Mouse (Mus musculus): Measurements from ENCODE around the gene Abhd14a. TPM values are rescaled to one million over a fixed set of nuclear protein-coding genes. Genes with fewer than 3 reads are reported as not detected.

Gene Abhd14a
- polyA plus RNA-seq, 1 experiment, result 197 TPM

DNA sequence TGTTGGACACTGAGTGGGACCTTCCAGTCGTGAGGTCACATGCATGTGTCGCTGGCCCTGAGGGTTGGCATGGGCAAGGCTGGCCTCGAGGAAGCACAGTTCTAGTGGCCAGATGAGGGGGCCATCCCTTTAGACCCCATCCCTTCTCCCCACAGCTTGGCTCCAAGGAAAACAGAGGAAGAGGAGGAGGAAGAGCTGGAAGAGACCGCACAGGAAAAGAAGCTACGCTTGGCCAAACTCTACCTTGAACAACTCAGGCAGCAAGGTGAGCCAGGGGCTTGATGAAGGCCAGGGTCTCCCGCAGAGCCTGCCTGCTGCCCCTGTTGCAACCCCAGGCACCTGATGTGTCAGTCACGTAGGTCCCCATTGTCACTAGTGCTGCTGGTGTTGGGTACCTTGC lies 33.1 kb upstream of the Abhd14a start:
- Histone ChIP-seq H3K27ac (ENCODE audit: control insufficient read depth, insufficient read depth, low read depth, low read length) (no peak overlapping the region), H3K4me3 (ENCODE audit: control insufficient read depth, low read depth, low read length) (no peak overlapping the region), H3K27me3 (ENCODE audit: control insufficient read depth, insufficient read depth, low read length) (no peaks in the 10 kb centered on the region), H3K36me3 (ENCODE audit: control insufficient read depth, insufficient read depth, low read length) (no peaks in the 10 kb centered on the region), H3K4me1 (ENCODE audit: control insufficient read depth, insufficient read depth, low read length) (peaks cover 16% of the 10 kb centered on the region)
- no peak for TF ChIP-seq POLR2A (IDR thresholded peaks at IDR 0.05; ENCODE audit: control insufficient read depth, low read depth, low read length)
- TF ChIP-seq CTCF (IDR thresholded peaks at IDR 0.05; ENCODE audit: control insufficient read depth, insufficient read depth, insufficient replicate concordance, low read depth, low read length), result no peak

DNA sequence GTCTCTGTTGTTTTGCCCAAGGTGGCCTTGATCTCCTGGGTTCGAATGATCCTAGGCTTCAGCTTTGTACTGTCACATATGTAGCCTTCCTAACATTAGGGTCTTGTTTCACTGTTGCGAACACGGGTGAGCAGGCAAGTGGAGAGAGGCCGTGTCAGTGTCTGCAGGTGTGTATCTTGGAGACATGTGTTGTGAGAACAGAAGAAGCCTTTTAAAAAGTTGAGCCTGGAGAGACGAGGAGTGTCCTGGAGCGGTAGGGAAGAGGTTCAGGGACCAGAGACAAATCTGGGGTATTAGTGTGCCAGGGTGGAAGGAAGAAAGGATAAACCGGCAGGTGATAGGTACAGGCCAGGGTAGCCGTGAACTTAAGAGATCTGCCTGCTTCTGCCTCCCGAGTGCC lies 30.6 kb upstream of the Abhd14a start:
- Histone ChIP-seq H3K4me1 (ENCODE audit: control insufficient read depth, insufficient read depth, low read length) (peaks cover 16% of the 10 kb centered on the region), H3K36me3 (ENCODE audit: control insufficient read depth, insufficient read depth, low read length) (no peaks in the 10 kb centered on the region), H3K27ac (ENCODE audit: control insufficient read depth, insufficient read depth, low read depth, low read length) (peak overlapping the region; percentile 50; the same call in 1 of the 2 replicates), H3K4me3 (ENCODE audit: control insufficient read depth, low read depth, low read length) (peak overlapping the region; percentile 87), H3K27me3 (ENCODE audit: control insufficient read depth, insufficient read depth, low read length) (no peaks in the 10 kb centered on the region)
- no peak for TF ChIP-seq CTCF (IDR thresholded peaks at IDR 0.05; ENCODE audit: control insufficient read depth, insufficient read depth, insufficient replicate concordance, low read depth, low read length)
- TF ChIP-seq POLR2A (IDR thresholded peaks at IDR 0.05; ENCODE audit: control insufficient read depth, low read depth, low read length), result no peak

DNA sequence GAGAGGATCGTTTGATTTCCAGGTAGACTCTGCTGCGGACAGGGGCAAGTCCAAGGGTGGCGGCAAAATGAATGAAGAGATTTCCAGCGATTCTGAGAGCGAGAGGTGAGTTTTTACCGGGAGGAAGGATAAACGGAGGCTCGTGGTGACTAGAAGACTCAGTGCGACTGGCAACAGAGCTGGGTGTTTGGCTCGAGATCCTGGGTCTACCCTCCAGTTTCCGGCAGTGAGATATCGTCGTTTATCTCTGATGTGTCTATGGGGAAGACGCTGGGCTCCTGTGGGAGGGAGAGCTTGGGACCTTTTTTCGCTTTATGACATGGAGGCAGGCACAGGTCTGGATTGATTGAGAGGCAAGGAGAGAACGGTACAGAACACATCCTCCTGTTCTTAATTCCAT lies 30.2 kb upstream of the Abhd14a start:
- peak overlapping the region; percentile 87 for H3K4me3 ChIP-seq (ENCODE audit: control insufficient read depth, low read depth, low read length)
- peak overlapping the region; percentile 50 for H3K27ac ChIP-seq (ENCODE audit: control insufficient read depth, insufficient read depth, low read depth, low read length)
- H3K27me3 ChIP-seq (ENCODE audit: control insufficient read depth, insufficient read depth, low read length), result no peaks in the 10 kb centered on the region
- peaks cover 19% of the 10 kb centered on the region for H3K4me1 ChIP-seq (ENCODE audit: control insufficient read depth, insufficient read depth, low read length)
- H3K36me3 ChIP-seq (ENCODE audit: control insufficient read depth, insufficient read depth, low read length), result no peaks in the 10 kb centered on the region
- TF ChIP-seq POLR2A (IDR thresholded peaks at IDR 0.05; ENCODE audit: control insufficient read depth, low read depth, low read length) (no peak), CTCF (IDR thresholded peaks at IDR 0.05; ENCODE audit: control insufficient read depth, insufficient read depth, insufficient replicate concordance, low read depth, low read length) (no peak)

DNA sequence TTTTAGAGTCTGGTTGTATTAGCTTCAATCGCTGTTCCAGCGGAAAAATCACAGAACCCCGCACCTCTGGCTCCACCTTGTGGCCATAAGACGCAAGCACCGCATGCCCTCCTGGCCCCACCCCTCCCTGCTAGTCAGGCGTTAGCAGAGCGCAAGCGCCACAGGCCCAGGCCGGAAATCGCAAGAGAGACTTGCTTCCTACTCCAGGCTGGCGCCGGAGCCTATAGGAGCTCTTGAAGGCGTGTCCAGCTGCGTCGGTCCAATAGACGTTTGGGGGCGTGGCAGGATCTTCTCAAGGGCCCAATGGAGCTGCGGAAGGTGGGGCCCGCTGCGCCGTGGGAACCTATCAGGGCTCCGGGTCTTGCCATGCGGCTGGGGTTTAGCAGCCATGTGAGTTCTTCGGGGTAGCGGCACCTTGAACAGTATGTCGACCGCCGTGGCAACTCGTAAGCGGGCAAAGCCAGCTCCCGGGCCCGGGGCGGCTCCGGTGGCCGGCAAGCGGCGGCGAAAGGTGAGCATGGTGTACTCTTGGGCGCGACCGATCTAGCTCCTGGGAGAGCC lies 29.5 kb upstream of the Abhd14a start, which contains the start of gene Parp3:
TSS of gene Parp3 (minus strand) at position 26 of the 561 bp plus-strand sequence.
- Histone ChIP-seq H3K27me3 (ENCODE audit: control insufficient read depth, insufficient read depth, low read length) (no peaks in the 10 kb centered on the region), H3K4me1 (ENCODE audit: control insufficient read depth, insufficient read depth, low read length) (peaks cover 19% of the 10 kb centered on the region), H3K36me3 (ENCODE audit: control insufficient read depth, insufficient read depth, low read length) (no peaks in the 10 kb centered on the region), H3K4me3 (ENCODE audit: control insufficient read depth, low read depth, low read length) (peak within 1 kb of the TSS; percentile 87), H3K27ac (ENCODE audit: control insufficient read depth, insufficient read depth, low read depth, low read length) (peak within 1 kb of the TSS; percentile 67)
- TF ChIP-seq CTCF (IDR thresholded peaks at IDR 0.05; ENCODE audit: control insufficient read depth, insufficient read depth, insufficient replicate concordance, low read depth, low read length), result peak; percentile 97
- peak; percentile 55 for TF ChIP-seq POLR2A (IDR thresholded peaks at IDR 0.05; ENCODE audit: control insufficient read depth, low read depth, low read length)

DNA sequence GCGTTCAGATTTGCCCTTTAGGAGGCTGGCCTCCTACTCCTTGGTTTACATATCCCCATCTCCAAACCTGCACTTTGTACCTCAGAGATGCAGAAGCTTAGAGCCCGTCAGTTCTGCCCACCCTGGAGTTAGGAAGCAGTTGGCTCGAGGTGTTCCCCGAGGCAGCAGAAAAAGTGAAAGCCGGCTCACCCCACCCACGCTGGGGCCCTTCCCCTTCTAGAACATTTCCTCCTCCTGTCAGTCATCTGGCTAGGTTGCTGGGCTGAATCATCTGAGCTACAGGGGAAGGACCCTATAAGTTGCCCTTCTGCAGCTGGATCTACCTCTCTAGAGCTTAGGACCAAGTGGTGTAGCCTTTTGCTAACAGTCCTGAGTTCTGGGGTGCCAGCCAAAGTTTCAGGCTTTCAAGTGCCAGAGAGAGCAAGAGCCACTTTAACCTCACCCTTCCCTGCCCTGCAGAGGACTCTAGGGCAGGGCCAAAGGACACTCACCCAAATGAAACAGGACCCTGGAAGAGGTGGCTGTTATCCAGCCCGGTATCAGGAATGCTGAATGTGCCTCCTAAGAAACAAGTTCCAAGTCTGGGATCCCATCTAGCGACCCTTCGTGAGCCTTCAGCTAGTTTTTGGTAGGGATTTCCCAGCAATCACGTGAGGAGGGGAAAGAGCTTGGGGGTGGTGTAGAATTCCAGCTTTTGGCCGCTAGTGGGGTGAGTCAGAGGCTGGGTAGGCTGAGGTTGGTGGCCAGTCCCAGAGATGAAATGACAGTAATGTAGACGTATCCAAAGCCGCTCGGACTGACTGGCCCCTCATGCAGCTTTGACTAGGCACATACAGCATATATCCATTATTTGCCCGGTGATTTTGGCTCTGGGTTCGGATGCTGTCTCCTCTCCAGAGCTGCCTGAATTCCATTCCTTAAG lies 28.8 kb upstream of the Abhd14a start:
- Histone ChIP-seq H3K4me3 (ENCODE audit: control insufficient read depth, low read depth, low read length) (peak overlapping the region; percentile 87), H3K4me1 (ENCODE audit: control insufficient read depth, insufficient read depth, low read length) (peaks cover 19% of the 10 kb centered on the region), H3K36me3 (ENCODE audit: control insufficient read depth, insufficient read depth, low read length) (no peaks in the 10 kb centered on the region), H3K27me3 (ENCODE audit: control insufficient read depth, insufficient read depth, low read length) (no peaks in the 10 kb centered on the region), H3K27ac (ENCODE audit: control insufficient read depth, insufficient read depth, low read depth, low read length) (peak overlapping the region; percentile 67)
- no peak for TF ChIP-seq POLR2A (IDR thresholded peaks at IDR 0.05; ENCODE audit: control insufficient read depth, low read depth, low read length)
- no peak for TF ChIP-seq CTCF (IDR thresholded peaks at IDR 0.05; ENCODE audit: control insufficient read depth, insufficient read depth, insufficient replicate concordance, low read depth, low read length)

DNA sequence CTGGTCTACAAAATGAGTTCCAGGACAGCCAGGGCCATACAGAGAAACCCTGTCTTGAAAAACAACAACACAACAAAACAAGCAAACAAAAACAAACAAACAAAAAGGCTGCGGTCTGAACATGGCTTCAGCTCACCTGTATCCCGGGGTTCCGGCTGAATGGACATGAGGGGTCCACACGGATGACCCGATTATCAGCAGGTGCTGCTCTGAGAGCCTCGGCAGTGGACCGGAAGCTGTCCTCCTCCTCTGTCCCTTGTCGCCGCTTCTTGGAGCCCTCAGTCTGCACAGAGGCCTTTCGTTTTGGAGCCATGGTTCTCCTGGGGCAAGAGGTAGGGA lies 28.2 kb upstream of the Abhd14a start, which contains the start of gene Rrp9:
TSS of gene Rrp9 (plus strand) at position 301 of the 339 bp plus-strand sequence.
- peak within 1 kb of the TSS; percentile 87 for H3K4me3 ChIP-seq (ENCODE audit: control insufficient read depth, low read depth, low read length)
- H3K27me3 ChIP-seq (ENCODE audit: control insufficient read depth, insufficient read depth, low read length), result no peaks in the 10 kb centered on the region
- H3K36me3 ChIP-seq (ENCODE audit: control insufficient read depth, insufficient read depth, low read length), result no peaks in the 10 kb centered on the region
- no peak for TF ChIP-seq CTCF (IDR thresholded peaks at IDR 0.05; ENCODE audit: control insufficient read depth, insufficient read depth, insufficient replicate concordance, low read depth, low read length)
- no peak for TF ChIP-seq POLR2A (IDR thresholded peaks at IDR 0.05; ENCODE audit: control insufficient read depth, low read depth, low read length)
- peaks cover 19% of the 10 kb centered on the region for H3K4me1 ChIP-seq (ENCODE audit: control insufficient read depth, insufficient read depth, low read length)
- H3K27ac ChIP-seq (ENCODE audit: control insufficient read depth, insufficient read depth, low read depth, low read length), result peak within 1 kb of the TSS; percentile 67

DNA sequence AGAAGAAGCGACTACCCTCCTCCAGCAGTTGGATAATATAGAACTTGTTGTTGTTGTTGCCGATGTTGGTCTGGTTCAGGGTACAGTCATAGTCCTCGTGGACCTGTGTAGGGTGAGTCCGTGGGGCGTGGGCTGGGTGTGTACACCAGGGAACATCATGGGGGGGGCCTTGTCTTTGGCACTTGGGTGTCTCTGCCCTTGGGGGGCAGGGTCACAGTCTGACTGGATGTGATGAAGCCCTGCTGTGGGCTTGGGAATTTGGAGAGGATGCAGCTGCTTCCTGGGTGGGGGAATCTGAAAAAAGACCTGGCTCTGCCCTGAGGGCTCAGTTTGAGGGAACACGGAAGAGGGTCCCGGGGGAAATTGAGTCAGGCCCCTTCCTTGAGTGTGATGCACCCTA lies 27.6 kb upstream of the Abhd14a start:
- Histone ChIP-seq H3K27me3 (ENCODE audit: control insufficient read depth, insufficient read depth, low read length) (no peaks in the 10 kb centered on the region), H3K4me1 (ENCODE audit: control insufficient read depth, insufficient read depth, low read length) (peaks cover 19% of the 10 kb centered on the region), H3K27ac (ENCODE audit: control insufficient read depth, insufficient read depth, low read depth, low read length) (no peak overlapping the region), H3K4me3 (ENCODE audit: control insufficient read depth, low read depth, low read length) (no peak overlapping the region), H3K36me3 (ENCODE audit: control insufficient read depth, insufficient read depth, low read length) (no peaks in the 10 kb centered on the region)
- TF ChIP-seq CTCF (IDR thresholded peaks at IDR 0.05; ENCODE audit: control insufficient read depth, insufficient read depth, insufficient replicate concordance, low read depth, low read length) (no peak), POLR2A (IDR thresholded peaks at IDR 0.05; ENCODE audit: control insufficient read depth, low read depth, low read length) (no peak)

Data from testis, adult 2 months (tissue).